Mouse (Mus musculus) cerebellum, adult 2 months (tissue): ENCODE data around the gene Psmc2.

Experiments
- CTCF ChIP-seq: fragments of 200-500 bp; IDR thresholded peaks from 2 replicates; pipeline ENCODE4 v1.5.1; 2011; ENCODE audit warnings: low read depth, mild to moderate bottlenecking, control low read depth, low read length, moderate library complexity, borderline replicate concordance; ENCODE audit not compliant: insufficient read depth
- POLR2A ChIP-seq: fragments of 200-500 bp; IDR thresholded peaks from 2 replicates; pipeline ENCODE4 v1.6.1; 2011; ENCODE audit warnings: low read length, control low read depth, borderline replicate concordance; ENCODE audit not compliant: insufficient read depth

GRCm38 (mm10) chr5:21784161-21785052, 676 bp upstream of the Psmc2 start:
- no peak for TF ChIP-seq CTCF
- TF ChIP-seq POLR2A = no peak
